Mouse (Mus musculus): ENCODE data around the gene Rcc1l. TPM values are rescaled to one million over a fixed set of nuclear protein-coding genes. Genes with fewer than 3 reads are reported as not detected.

The Rcc1l gene
- polyA plus RNA-seq, 1 experiment from 2014 or later = 17.6 TPM

GRCm38 (mm10) chr5:134148153-134148552 lies 28.4 kb downstream of the Rcc1l start:
- Histone ChIP-seq H3K27ac (replicated peaks) (no peak overlapping the region), H3K36me3 (ENCODE audit: control insufficient read depth, insufficient read depth, low read length) (peaks cover 18% of the 10 kb centered on the region), H3K4me2 (replicated peaks; ENCODE audit: low read depth) (no peak overlapping the region), H3K9ac (ENCODE audit: low read length) (no peak overlapping the region), H3K9me3 (ENCODE audit: control insufficient read depth, low read length) (no peaks in the 10 kb centered on the region), H3K4me3 (ENCODE audit: low read depth, low read length) (no peak overlapping the region), H3K4me1 (replicated peaks; ENCODE audit: control insufficient read depth, insufficient read depth) (no peaks in the 10 kb centered on the region), H3K27me3 (ENCODE audit: control insufficient read depth, insufficient read depth, low read length) (no peaks in the 10 kb centered on the region)
- WGBS = 83% methylated on average over 4 of the region's 4 CpGs
- TF ChIP-seq EP300 (optimal IDR thresholded peaks at IDR 0.05) (no peak), CTCF (IDR thresholded peaks at IDR 0.05; ENCODE audit: low read depth) (no peak)
- DNase-seq (ENCODE audit: low spot score) (no peak), ATAC-seq (ENCODE audit: low FRiP score, low TSS enrichment) (no peak; the same call in 1 of the 2 replicates)

- no peak overlapping the region for H3K4me2 ChIP-seq (replicated peaks; ENCODE audit: low read depth)
- H3K36me3 ChIP-seq (ENCODE audit: control insufficient read depth, insufficient read depth, low read length) = peaks cover 18% of the 10 kb centered on the region
- TF ChIP-seq CTCF (IDR thresholded peaks at IDR 0.05; ENCODE audit: low read depth) = no peak
- no peak for TF ChIP-seq EP300 (optimal IDR thresholded peaks at IDR 0.05)
- no peaks in the 10 kb centered on the region for H3K4me1 ChIP-seq (replicated peaks; ENCODE audit: control insufficient read depth, insufficient read depth)
- 80% methylated on average over 10 of the region's 10 CpGs for WGBS
- no peaks in the 10 kb centered on the region for H3K27me3 ChIP-seq (ENCODE audit: control insufficient read depth, insufficient read depth, low read length)
- ATAC-seq (ENCODE audit: low FRiP score, low TSS enrichment) = no peak
- H3K9ac ChIP-seq (ENCODE audit: low read length) = no peak overlapping the region
- no peak overlapping the region for H3K27ac ChIP-seq (replicated peaks)
- H3K9me3 ChIP-seq (ENCODE audit: control insufficient read depth, low read length) = no peaks in the 10 kb centered on the region
- no peak for DNase-seq (ENCODE audit: low spot score)
- H3K4me3 ChIP-seq (ENCODE audit: low read depth, low read length) = no peak overlapping the region
Measured at GRCm38 (mm10) chr5:134147194-134147753, 29.3 kb downstream of the Rcc1l start.

GRCm38 (mm10) chr5:134144986-134145385 lies 31.6 kb downstream of the Rcc1l start:
- Histone ChIP-seq H3K9me3 (ENCODE audit: control insufficient read depth, low read length) (no peaks in the 10 kb centered on the region), H3K4me3 (ENCODE audit: low read depth, low read length) (no peak overlapping the region), H3K27ac (replicated peaks) (no peak overlapping the region), H3K9ac (ENCODE audit: low read length) (no peak overlapping the region), H3K27me3 (ENCODE audit: control insufficient read depth, insufficient read depth, low read length) (no peaks in the 10 kb centered on the region), H3K4me1 (replicated peaks; ENCODE audit: control insufficient read depth, insufficient read depth) (no peaks in the 10 kb centered on the region), H3K36me3 (ENCODE audit: control insufficient read depth, insufficient read depth, low read length) (peaks cover 14% of the 10 kb centered on the region), H3K4me2 (replicated peaks; ENCODE audit: low read depth) (no peak overlapping the region)
- DNase-seq (ENCODE audit: low spot score) (no peak), ATAC-seq (ENCODE audit: low FRiP score, low TSS enrichment) (no peak)
- TF ChIP-seq EP300 (optimal IDR thresholded peaks at IDR 0.05) = no peak
- TF ChIP-seq CTCF (IDR thresholded peaks at IDR 0.05; ENCODE audit: low read depth) = no peak
- WGBS = 93% methylated on average over 8 of the region's 8 CpGs

- Histone ChIP-seq H3K27ac (replicated peaks) (no peak overlapping the region), H3K4me2 (replicated peaks; ENCODE audit: low read depth) (no peak overlapping the region), H3K36me3 (ENCODE audit: control insufficient read depth, insufficient read depth, low read length) (no peaks in the 10 kb centered on the region), H3K9me3 (ENCODE audit: control insufficient read depth, low read length) (no peaks in the 10 kb centered on the region), H3K27me3 (ENCODE audit: control insufficient read depth, insufficient read depth, low read length) (no peaks in the 10 kb centered on the region), H3K4me1 (replicated peaks; ENCODE audit: control insufficient read depth, insufficient read depth) (no peaks in the 10 kb centered on the region), H3K4me3 (ENCODE audit: low read depth, low read length) (no peak overlapping the region), H3K9ac (ENCODE audit: low read length) (no peak overlapping the region)
- TF ChIP-seq EP300 (optimal IDR thresholded peaks at IDR 0.05) = no peak
- TF ChIP-seq CTCF (IDR thresholded peaks at IDR 0.05; ENCODE audit: low read depth) = no peak
- no peak for ATAC-seq (ENCODE audit: low FRiP score, low TSS enrichment)
- DNase-seq (ENCODE audit: low spot score) = no peak
- WGBS = 81% methylated on average over 11 of the region's 11 CpGs
Measured at GRCm38 (mm10) chr5:134142381-134142780, 34.2 kb downstream of the Rcc1l start.

- no peak for DNase-seq (ENCODE audit: low spot score)
- TF ChIP-seq CTCF (IDR thresholded peaks at IDR 0.05; ENCODE audit: low read depth) (no peak), EP300 (optimal IDR thresholded peaks at IDR 0.05) (no peak)
- no peaks in the 10 kb centered on the region for H3K27me3 ChIP-seq (ENCODE audit: control insufficient read depth, insufficient read depth, low read length)
- no peaks in the 10 kb centered on the region for H3K36me3 ChIP-seq (ENCODE audit: control insufficient read depth, insufficient read depth, low read length)
- 56% methylated on average over 7 of the region's 7 CpGs for WGBS
- no peak overlapping the region for H3K4me2 ChIP-seq (replicated peaks; ENCODE audit: low read depth)
- no peak overlapping the region for H3K27ac ChIP-seq (replicated peaks)
- no peak overlapping the region for H3K9ac ChIP-seq (ENCODE audit: low read length)
- no peak for ATAC-seq (ENCODE audit: low FRiP score, low TSS enrichment)
- no peaks in the 10 kb centered on the region for H3K4me1 ChIP-seq (replicated peaks; ENCODE audit: control insufficient read depth, insufficient read depth)
- no peak overlapping the region for H3K4me3 ChIP-seq (ENCODE audit: low read depth, low read length)
- no peaks in the 10 kb centered on the region for H3K9me3 ChIP-seq (ENCODE audit: control insufficient read depth, low read length)
Measured at GRCm38 (mm10) chr5:134141236-134141635, 35.3 kb downstream of the Rcc1l start.

GRCm38 (mm10) chr5:134139429-134139828 lies 37.1 kb downstream of the Rcc1l start:
- Histone ChIP-seq H3K4me1 (replicated peaks; ENCODE audit: control insufficient read depth, insufficient read depth) (no peaks in the 10 kb centered on the region), H3K9ac (ENCODE audit: low read length) (no peak overlapping the region), H3K27me3 (ENCODE audit: control insufficient read depth, insufficient read depth, low read length) (no peaks in the 10 kb centered on the region), H3K36me3 (ENCODE audit: control insufficient read depth, insufficient read depth, low read length) (no peaks in the 10 kb centered on the region), H3K27ac (replicated peaks) (no peak overlapping the region), H3K4me3 (ENCODE audit: low read depth, low read length) (no peak overlapping the region), H3K4me2 (replicated peaks; ENCODE audit: low read depth) (no peak overlapping the region), H3K9me3 (ENCODE audit: control insufficient read depth, low read length) (no peaks in the 10 kb centered on the region)
- ATAC-seq (ENCODE audit: low FRiP score, low TSS enrichment) (no peak), DNase-seq (ENCODE audit: low spot score) (no peak)
- TF ChIP-seq EP300 (optimal IDR thresholded peaks at IDR 0.05) (no peak), CTCF (IDR thresholded peaks at IDR 0.05; ENCODE audit: low read depth) (peak; percentile 25; the same call in 1 of the 2 replicates)
- 77% methylated on average over 6 of the region's 6 CpGs for WGBS
